Mouse (Mus musculus): ENCODE measurements around the gene Stpg1. TPM values are rescaled to one million over a fixed set of nuclear protein-coding genes. Genes with fewer than 3 reads are reported as not detected.

Gene Stpg1
- polyA plus RNA-seq, 1 experiment from 2014 or later = 0.13 TPM

- H3K27ac ChIP-seq (ENCODE audit: low read depth, low read length) = no peak overlapping the region
- no peak for ATAC-seq (replicated peaks; ENCODE audit: insufficient number of reproducible peaks, low FRiP score, low TSS enrichment)
- H3K9ac ChIP-seq (ENCODE audit: low read depth, low read length) = no peak overlapping the region
- H3K36me3 ChIP-seq (ENCODE audit: control insufficient read depth, insufficient read depth, low read length) = no peaks in the 10 kb centered on the region
- peaks cover 2% of the 10 kb centered on the region; the same call in 1 of the 2 replicates for H3K27me3 ChIP-seq (ENCODE audit: control insufficient read depth, insufficient read depth, low read length)
- 0 out of 2 replicates have a peak, but pooled peaks cover 2% of the 10 kb centered on the region for H3K9me3 ChIP-seq (replicated peaks; ENCODE audit: control insufficient read depth, low read length)
- 36% methylated on average over 12 of the region's 12 CpGs for WGBS (ENCODE audit: insufficient replicate concordance)
- no peak overlapping the region for H3K4me2 ChIP-seq
- no peak overlapping the region for H3K4me3 ChIP-seq (ENCODE audit: low read depth, low read length)
- H3K4me1 ChIP-seq (ENCODE audit: control insufficient read depth, insufficient read depth, low read length) = no peaks in the 10 kb centered on the region
Observed at GRCm38 (mm10) chr4:135581222-135581910, 86.8 kb downstream of the Stpg1 start.

- no peak overlapping the region for H3K4me2 ChIP-seq
Observed at GRCm38 (mm10) chr4:135584838-135585237, 90.2 kb downstream of the Stpg1 start.

More at GRCm38 (mm10) chr4:135584838-135585237, 90.2 kb downstream of the Stpg1 start:
- no peaks in the 10 kb centered on the region for H3K36me3 ChIP-seq (ENCODE audit: control insufficient read depth, insufficient read depth, low read length)
- H3K9ac ChIP-seq (ENCODE audit: low read depth, low read length) = no peak overlapping the region
- 61% methylated on average over 4 of the region's 4 CpGs for WGBS (ENCODE audit: insufficient replicate concordance)
- no peaks in the 10 kb centered on the region for H3K9me3 ChIP-seq (replicated peaks; ENCODE audit: control insufficient read depth, low read length)
- no peak overlapping the region for H3K4me3 ChIP-seq (ENCODE audit: low read depth, low read length)
- H3K27ac ChIP-seq (ENCODE audit: low read depth, low read length) = no peak overlapping the region
- no peaks in the 10 kb centered on the region for H3K4me1 ChIP-seq (ENCODE audit: control insufficient read depth, insufficient read depth, low read length)
- H3K27me3 ChIP-seq (ENCODE audit: control insufficient read depth, insufficient read depth, low read length) = no peaks in the 10 kb centered on the region
- ATAC-seq (replicated peaks; ENCODE audit: insufficient number of reproducible peaks, low FRiP score, low TSS enrichment) = no peak

Small RNAs within 50 kb of the gene (microRNA-seq; reads per million reads assigned to microRNA genes)
- gene Gm25317 (ENCODE audit: borderline number of aligned reads) = not detected

Other genes with a start within 250 kb of the Stpg1 start
- 156 and 251 TPM in 2 replicates for gene Clic4, start 222.0 kb upstream of the Stpg1 start, polyA plus RNA-seq (2014; fragmentation: Nextera tagmentation; extraction: Ambion mirVana)
- gene Srrm1, start 141.5 kb upstream of the Stpg1 start, polyA plus RNA-seq (2014; fragmentation: Nextera tagmentation; extraction: Ambion mirVana) = 143 and 183 TPM in 2 replicates
- 0.87 and 1.5 TPM in 2 replicates for gene Ncmap, start 96.6 kb upstream of the Stpg1 start, polyA plus RNA-seq (2014; fragmentation: Nextera tagmentation; extraction: Ambion mirVana)
- 10.1 and 10.4 TPM in 2 replicates for gene Rcan3, start 60.9 kb upstream of the Stpg1 start, polyA plus RNA-seq (2014; fragmentation: Nextera tagmentation; extraction: Ambion mirVana)
- 5.7 and 6.4 TPM in 2 replicates for gene Nipal3, start 248 bp downstream of the Stpg1 start, polyA plus RNA-seq (2014; fragmentation: Nextera tagmentation; extraction: Ambion mirVana)
- gene Grhl3, start 78.8 kb downstream of the Stpg1 start, polyA plus RNA-seq (2014; fragmentation: Nextera tagmentation; extraction: Ambion mirVana) = 5.5 and 6.5 TPM in 2 replicates
- 0.17 and 0.20 TPM in 2 replicates for gene Ifnlr1, start 191.5 kb downstream of the Stpg1 start, polyA plus RNA-seq (2014; fragmentation: Nextera tagmentation; extraction: Ambion mirVana)
- gene Il22ra1, start 233.4 kb downstream of the Stpg1 start, polyA plus RNA-seq (2014; fragmentation: Nextera tagmentation; extraction: Ambion mirVana) = not detected in 2 replicates

Measured in heart, embryonic 11.5 days (tissue).